Mouse (Mus musculus) olfactory bulb, adult 2 months (tissue): ENCODE measurements around the gene Focad.

ENCODE experiments used
- CTCF ChIP-seq: fragments of 200-500 bp; IDR thresholded peaks from 2 replicates; pipeline ENCODE4 v1.5.1; 2012; ENCODE audit warnings: low read depth, mild to moderate bottlenecking, low read length, moderate library complexity; ENCODE audit not compliant: insufficient read depth
- POLR2A ChIP-seq: fragments of 200-500 bp; IDR thresholded peaks from 2 replicates; pipeline ENCODE4 v1.6.1; 2012; ENCODE audit warnings: mild to moderate bottlenecking, low read depth, low read length, moderate library complexity; ENCODE audit not compliant: insufficient read depth

DNA sequence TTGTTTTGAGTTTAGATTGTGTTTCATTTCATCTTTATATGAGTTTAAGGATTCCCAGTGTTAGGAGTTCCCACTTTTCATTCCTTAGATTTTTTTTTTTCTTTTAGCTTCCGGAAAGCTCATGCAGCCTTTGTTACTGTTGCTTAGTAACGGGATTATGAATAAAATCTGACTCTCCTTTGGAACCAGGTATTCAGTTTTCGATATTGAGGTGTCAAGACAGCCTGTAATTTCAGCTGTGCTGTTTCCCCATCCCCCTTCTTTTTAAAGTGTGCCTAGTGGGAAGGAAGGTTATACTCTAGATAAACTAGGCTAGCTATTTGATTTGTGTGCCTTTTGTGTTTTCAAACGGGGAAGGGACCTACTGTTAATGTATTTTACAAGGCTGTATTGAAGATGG lies 42.1 kb downstream of the Focad start:
- TF ChIP-seq POLR2A: no peak
- TF ChIP-seq CTCF: no peak
